In genomic region chr3:41123190-41123999, GRCm38 (mm10) we compare ENCODE assay signal across 9 mouse cellular contexts. TPM values are rescaled to one million over a fixed set of nuclear protein-coding genes. Genes with fewer than 3 reads are reported as not detected.
DNase-seq lines count a peak whose midpoint lies in the region; ATAC-seq and TF ChIP-seq lines count a peak whose summit lies in the region.
"Had no signal": no experiment of that assay in that cellular context is flagged by ENCODE, and none has a peak within 500 bp of the region (broad histone marks: within the 10 kb centered on the region; RNA-seq: fewer than 3 reads in every experiment).

No protein-coding gene starts in this region.

- H3K27me3 ChIP-seq in heart, embryonic 12.5 days (replicated peaks) = peaks cover 11% of the 10 kb centered on the region; the same call in 1 of the 2 replicates
- no peaks in the 10 kb centered on the region for H3K27me3 ChIP-seq in embryonic facial prominence, embryonic 12.5 days
- H3K27me3 ChIP-seq in midbrain, postnatal 0 days (ENCODE audit: insufficient read depth, low read length) = no peaks in the 10 kb centered on the region
- H3K27me3 ChIP-seq in intestine, embryonic 15.5 days (replicated peaks) = no peaks in the 10 kb centered on the region

- H3K9ac ChIP-seq in heart, embryonic 12.5 days = no peak overlapping the region; the same call in 1 of the 2 replicates
- H3K9ac ChIP-seq in embryonic facial prominence, embryonic 12.5 days = no peak overlapping the region
- no peak overlapping the region for H3K9ac ChIP-seq in midbrain, postnatal 0 days (replicated peaks; ENCODE audit: low read length, poor library complexity, severe bottlenecking)
- H3K9ac ChIP-seq in intestine, embryonic 15.5 days = no peak overlapping the region
- H3K9ac ChIP-seq: liver, embryonic 15.5 days had no signal

- WGBS in heart, embryonic 12.5 days = 35% methylated on average over 10 of the region's 10 CpGs
- WGBS in embryonic facial prominence, embryonic 12.5 days = 23% methylated on average over 10 of the region's 10 CpGs
- 30% methylated on average over 10 of the region's 10 CpGs for WGBS in midbrain, postnatal 0 days
- 47% methylated on average over 10 of the region's 10 CpGs for WGBS in intestine, embryonic 15.5 days

- H3K4me2 ChIP-seq in heart, embryonic 12.5 days = peak overlapping the region; percentile 54
- peak overlapping the region; percentile 8; the same call in 1 of the 2 replicates for H3K4me2 ChIP-seq in embryonic facial prominence, embryonic 12.5 days (replicated peaks)
- H3K4me2 ChIP-seq in midbrain, postnatal 0 days (ENCODE audit: low read depth, low read length, poor library complexity, severe bottlenecking) = peak overlapping the region; percentile 24; the same call in 1 of the 2 replicates
- no peak overlapping the region for H3K4me2 ChIP-seq in intestine, embryonic 15.5 days (replicated peaks)
- H3K4me2 ChIP-seq: liver, embryonic 15.5 days had no signal

- H3K4me1 ChIP-seq in heart, embryonic 12.5 days (replicated peaks) = 0 out of 2 replicates have a peak, but pooled peaks cover 8% of the 10 kb centered on the region
- H3K4me1 ChIP-seq in embryonic facial prominence, embryonic 12.5 days = no peaks in the 10 kb centered on the region
- H3K4me1 ChIP-seq in midbrain, postnatal 0 days (ENCODE audit: insufficient read depth, low read length) = no peaks in the 10 kb centered on the region
- H3K4me1 ChIP-seq in intestine, embryonic 15.5 days (replicated peaks) = 0 out of 2 replicates have a peak, but pooled peaks cover 5% of the 10 kb centered on the region
- H3K4me1 ChIP-seq: liver, embryonic 15.5 days had no signal

- H3K27ac ChIP-seq in heart, embryonic 12.5 days (ENCODE audit: poor library complexity, severe bottlenecking) = no peak overlapping the region
- H3K27ac ChIP-seq in embryonic facial prominence, embryonic 12.5 days = no peak overlapping the region
- no peak overlapping the region for H3K27ac ChIP-seq in layer of hippocampus, adult 2 months
- no peak overlapping the region for H3K27ac ChIP-seq in midbrain, postnatal 0 days (ENCODE audit: low read depth, low read length)
- no peak overlapping the region for H3K27ac ChIP-seq in intestine, embryonic 15.5 days
- H3K27ac ChIP-seq: liver, embryonic 15.5 days had no signal

- TF ChIP-seq CTCF in layer of hippocampus, adult 2 months (conservative IDR thresholded peaks at IDR 0.05) = no peak
- no peak for TF ChIP-seq CTCF in midbrain, postnatal 0 days (IDR thresholded peaks at IDR 0.05)

- no peaks in the 10 kb centered on the region for H3K36me3 ChIP-seq in heart, embryonic 12.5 days
- H3K36me3 ChIP-seq in embryonic facial prominence, embryonic 12.5 days = no peaks in the 10 kb centered on the region
- H3K36me3 ChIP-seq in midbrain, postnatal 0 days (ENCODE audit: insufficient read depth, low read length) = no peaks in the 10 kb centered on the region
- H3K36me3 ChIP-seq in intestine, embryonic 15.5 days = no peaks in the 10 kb centered on the region
- H3K36me3 ChIP-seq: liver, embryonic 15.5 days had no signal

- H3K4me3 ChIP-seq in heart, embryonic 12.5 days = no peak overlapping the region; the same call in 1 of the 2 replicates
- no peak overlapping the region for H3K4me3 ChIP-seq in embryonic facial prominence, embryonic 12.5 days
- no peak overlapping the region; the same call in 1 of the 2 replicates for H3K4me3 ChIP-seq in layer of hippocampus, adult 2 months
- H3K4me3 ChIP-seq in midbrain, postnatal 0 days (ENCODE audit: low read depth, low read length) = no peak overlapping the region
- no peak overlapping the region for H3K4me3 ChIP-seq in intestine, embryonic 15.5 days (replicated peaks)
- H3K4me3 ChIP-seq: liver, embryonic 15.5 days had no signal

- no peak for DNase-seq in heart, adult 8-10 months (ENCODE audit: low spot score)
- DNase-seq in layer of hippocampus, adult 2 months (ENCODE audit: low spot score in 2 of 2) = peak; percentile 13 to 22
- DNase-seq in midbrain, postnatal 0 days (ENCODE audit: low spot score) = no peak
- no peak for DNase-seq in right cerebral cortex, adult 18-20 months
- DNase-seq in adrenal gland, postnatal 10 days = no peak

- H3K9me3 ChIP-seq in heart, embryonic 12.5 days (replicated peaks) = no peaks in the 10 kb centered on the region
- no peaks in the 10 kb centered on the region for H3K9me3 ChIP-seq in embryonic facial prominence, embryonic 12.5 days
- no peaks in the 10 kb centered on the region for H3K9me3 ChIP-seq in midbrain, postnatal 0 days (ENCODE audit: low read length)
- no peaks in the 10 kb centered on the region for H3K9me3 ChIP-seq in intestine, embryonic 15.5 days
- H3K9me3 ChIP-seq: liver, embryonic 15.5 days had no signal

- no peak for ATAC-seq in heart, embryonic 12.5 days (ENCODE audit: insufficient number of reproducible peaks, low FRiP score)
- no peak for ATAC-seq in embryonic facial prominence, embryonic 12.5 days (ENCODE audit: insufficient number of reproducible peaks, insufficient read depth, low FRiP score, low TSS enrichment)
- ATAC-seq in midbrain, postnatal 0 days (ENCODE audit: low FRiP score) = 0 out of 2 replicates have a peak, but pooled peaks have one; percentile 13
- ATAC-seq in intestine, embryonic 15.5 days = no peak

RNA-seq across cellular contexts. Expression of gene Pgrmc2, which starts 40.5 kb away (rescaled TPM):
- 56.4 and 59.2 TPM in 2 replicates for polyA plus RNA-seq in heart, embryonic 12.5 days (2016; fragmentation: Nextera tagmentation; extraction: Ambion mirVana)
- 10 to 100 TPM; 33.9 to 36.7 (median 34.6) TPM for total RNA-seq in heart, adult 8-10 months (2022)
- polyA plus RNA-seq in embryonic facial prominence, embryonic 12.5 days (2016; fragmentation: Nextera tagmentation; extraction: Ambion mirVana) = 50.3 and 50.8 TPM in 2 replicates
- 10 to 100 TPM; 54.4 to 56.4 TPM for total RNA-seq in layer of hippocampus, adult 2 months (2021)
- 28.4 and 32.0 TPM in 2 replicates for total RNA-seq in midbrain, postnatal 0 days (2014; rRNA removed)
- polyA plus RNA-seq in midbrain, postnatal 0 days (2015; fragmentation: Nextera tagmentation; extraction: Ambion mirVana) = 24.5 and 27.9 TPM in 2 replicates
- 56.2 and 60.8 TPM in 2 replicates for polyA plus RNA-seq in intestine, embryonic 15.5 days (2015; fragmentation: Nextera tagmentation; extraction: Ambion mirVana)
- total RNA-seq in adrenal gland, postnatal 10 days (2021) = 10 to 100 TPM; 43.6 to 45.7 TPM

Comparison
In these comparisons a context has a peak if more than half of its experiments do, and no peak if none do; other contexts are left out.
1. DNase-seq: peak in layer of hippocampus, adult 2 months (2 of 2); none in heart, adult 8-10 months (single experiment), midbrain, postnatal 0 days (single experiment), right cerebral cortex, adult 18-20 months (single experiment) and adrenal gland, postnatal 10 days (single experiment).